Mouse (Mus musculus): ENCODE results near the gene Gpr4. TPM values are rescaled to one million over a fixed set of nuclear protein-coding genes. Genes with fewer than 3 reads are reported as not detected.

The Gpr4 gene
- polyA plus RNA-seq, 1 experiment: 0.70 TPM

DNA sequence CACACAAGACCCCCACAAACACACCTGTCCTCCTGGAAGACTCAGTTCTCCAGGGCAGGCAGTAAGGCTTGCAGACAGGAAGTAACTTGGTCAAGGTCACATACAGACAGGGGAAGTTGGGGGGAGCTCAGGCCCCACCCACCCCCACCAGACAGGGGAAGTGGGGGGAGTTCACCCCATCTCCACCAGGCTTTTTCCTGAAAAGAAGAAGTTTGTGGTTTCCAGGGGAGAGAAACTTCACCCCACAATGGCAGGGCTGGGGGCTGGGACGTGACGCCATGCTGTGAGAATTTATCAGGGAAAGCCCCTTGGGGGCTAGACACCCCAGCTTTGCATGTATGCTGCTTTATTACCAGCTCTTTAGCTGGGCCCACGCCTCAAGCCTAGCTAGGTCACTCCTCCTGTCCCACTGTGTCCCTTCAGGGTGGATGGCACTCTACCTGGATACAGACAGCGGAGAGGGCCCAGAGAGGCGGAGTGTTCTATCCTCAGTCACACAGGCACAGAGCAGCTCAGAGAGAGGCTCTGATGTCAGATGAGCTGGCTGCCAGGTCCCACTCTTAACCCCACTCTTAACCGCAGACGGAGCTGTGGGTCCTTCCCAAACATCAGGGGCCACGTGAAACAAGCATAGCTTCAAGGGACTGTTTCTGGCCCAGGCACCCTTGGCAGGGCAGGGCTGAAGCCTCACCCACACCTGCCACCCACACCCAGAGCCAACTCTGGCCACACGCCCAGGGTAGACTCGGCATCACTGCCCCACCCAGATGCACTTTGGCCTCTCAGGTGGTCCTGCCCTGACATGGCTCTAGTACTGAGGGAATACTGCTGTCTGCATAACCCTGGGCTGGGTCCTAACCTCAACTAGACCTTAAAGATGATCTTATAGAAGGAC is 53.8 kb downstream of the Gpr4 start:
- 8% methylated on average over 10 of the region's 10 CpGs for WGBS
- peaks cover 10% of the 10 kb centered on the region for H3K4me1 ChIP-seq (ENCODE audit: control insufficient read depth, insufficient read depth, low read length)
- H3K27ac ChIP-seq (ENCODE audit: control insufficient read depth, insufficient read depth, low read depth, low read length, poor library complexity): peak overlapping the region; percentile 74
- TF ChIP-seq POLR2A (IDR thresholded peaks at IDR 0.05; ENCODE audit: borderline replicate concordance, control insufficient read depth, low read depth, low read length): peak; percentile 38; the same call in 1 of the 2 replicates
- no peak for TF ChIP-seq CTCF (IDR thresholded peaks at IDR 0.05; ENCODE audit: control insufficient read depth, insufficient read depth, low read length)
- peak overlapping the region; percentile 66 for H3K4me3 ChIP-seq (replicated peaks; ENCODE audit: control insufficient read depth, low read depth, low read length)

- peak overlapping the region; percentile 9 for H3K27ac ChIP-seq (ENCODE audit: control insufficient read depth, insufficient read depth, low read depth, low read length, poor library complexity)
- peaks cover 10% of the 10 kb centered on the region for H3K4me1 ChIP-seq (ENCODE audit: control insufficient read depth, insufficient read depth, low read length)
- TF ChIP-seq POLR2A (IDR thresholded peaks at IDR 0.05; ENCODE audit: borderline replicate concordance, control insufficient read depth, low read depth, low read length): peak; percentile 20; the same call in 1 of the 2 replicates
- TF ChIP-seq CTCF (IDR thresholded peaks at IDR 0.05; ENCODE audit: control insufficient read depth, insufficient read depth, low read length): no peak
- WGBS: 25% methylated on average over 10 of the region's 10 CpGs
- H3K4me3 ChIP-seq (replicated peaks; ENCODE audit: control insufficient read depth, low read depth, low read length): peak overlapping the region; percentile 66
Measured at GRCm38 (mm10) chr7:19267051-19267450, 54.7 kb downstream of the Gpr4 start.

- peak overlapping the region; percentile 71 for H3K4me3 ChIP-seq (replicated peaks; ENCODE audit: control insufficient read depth, low read depth, low read length)
- peak overlapping the region; percentile 94 for H3K27ac ChIP-seq (ENCODE audit: control insufficient read depth, insufficient read depth, low read depth, low read length, poor library complexity)
- peaks cover 10% of the 10 kb centered on the region for H3K4me1 ChIP-seq (ENCODE audit: control insufficient read depth, insufficient read depth, low read length)
- WGBS: 10% methylated on average over 10 of the region's 10 CpGs
- TF ChIP-seq CTCF (IDR thresholded peaks at IDR 0.05; ENCODE audit: control insufficient read depth, insufficient read depth, low read length) (no peak), POLR2A (IDR thresholded peaks at IDR 0.05; ENCODE audit: borderline replicate concordance, control insufficient read depth, low read depth, low read length) (no peak)
Measured at GRCm38 (mm10) chr7:19268993-19269681, 56.8 kb downstream of the Gpr4 start.

DNA sequence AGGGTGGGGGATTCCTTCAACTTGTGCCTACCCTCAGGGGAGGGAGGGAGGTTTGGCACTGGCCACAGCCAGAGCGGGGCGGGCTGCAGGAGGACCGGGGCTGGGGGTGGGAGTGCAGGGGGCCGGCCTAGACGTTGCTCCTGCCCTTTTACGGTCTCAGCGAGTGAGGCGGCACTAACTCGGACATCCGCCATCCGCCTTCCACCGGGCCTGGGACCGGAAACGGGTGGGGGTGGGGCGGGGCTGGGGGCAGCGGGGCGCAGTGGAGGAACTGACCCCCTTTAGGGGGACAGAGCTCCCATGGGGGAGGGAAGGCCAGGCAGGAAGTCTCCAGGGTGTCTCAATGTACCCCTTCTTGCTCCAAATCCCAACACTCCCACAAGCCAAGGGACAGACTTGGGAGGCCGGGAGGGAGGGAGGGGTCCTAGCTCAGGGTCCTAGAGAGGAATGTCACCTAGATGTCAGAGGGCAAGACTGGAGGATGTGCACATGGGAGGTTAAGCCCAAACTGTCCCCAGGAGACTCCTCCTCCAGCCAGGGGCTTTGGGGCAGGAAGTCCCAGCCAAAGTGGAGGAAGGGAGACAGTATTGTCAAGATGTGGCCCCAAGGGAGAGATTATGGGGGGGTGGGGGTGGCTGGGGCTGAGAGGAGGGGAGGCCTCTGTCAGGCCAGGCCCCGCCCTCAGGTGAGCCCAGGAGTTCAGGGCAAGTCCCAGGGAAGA is 57.5 kb downstream of the Gpr4 start:
- H3K4me1 ChIP-seq (ENCODE audit: control insufficient read depth, insufficient read depth, low read length): peaks cover 10% of the 10 kb centered on the region
- peak overlapping the region; percentile 71 for H3K4me3 ChIP-seq (replicated peaks; ENCODE audit: control insufficient read depth, low read depth, low read length)
- WGBS: 2% methylated on average over 19 of the region's 19 CpGs
- TF ChIP-seq CTCF (IDR thresholded peaks at IDR 0.05; ENCODE audit: control insufficient read depth, insufficient read depth, low read length) (no peak), POLR2A (IDR thresholded peaks at IDR 0.05; ENCODE audit: borderline replicate concordance, control insufficient read depth, low read depth, low read length) (peak; percentile 47; the same call in 1 of the 2 replicates)
- peak overlapping the region; percentile 95 for H3K27ac ChIP-seq (ENCODE audit: control insufficient read depth, insufficient read depth, low read depth, low read length, poor library complexity)

GRCm38 (mm10) chr7:19270509-19271237 is 58.3 kb downstream of the Gpr4 start:
- under 1% methylated on average over 21 of the region's 21 CpGs for WGBS
- H3K4me1 ChIP-seq (ENCODE audit: control insufficient read depth, insufficient read depth, low read length): peaks cover 7% of the 10 kb centered on the region

DNA sequence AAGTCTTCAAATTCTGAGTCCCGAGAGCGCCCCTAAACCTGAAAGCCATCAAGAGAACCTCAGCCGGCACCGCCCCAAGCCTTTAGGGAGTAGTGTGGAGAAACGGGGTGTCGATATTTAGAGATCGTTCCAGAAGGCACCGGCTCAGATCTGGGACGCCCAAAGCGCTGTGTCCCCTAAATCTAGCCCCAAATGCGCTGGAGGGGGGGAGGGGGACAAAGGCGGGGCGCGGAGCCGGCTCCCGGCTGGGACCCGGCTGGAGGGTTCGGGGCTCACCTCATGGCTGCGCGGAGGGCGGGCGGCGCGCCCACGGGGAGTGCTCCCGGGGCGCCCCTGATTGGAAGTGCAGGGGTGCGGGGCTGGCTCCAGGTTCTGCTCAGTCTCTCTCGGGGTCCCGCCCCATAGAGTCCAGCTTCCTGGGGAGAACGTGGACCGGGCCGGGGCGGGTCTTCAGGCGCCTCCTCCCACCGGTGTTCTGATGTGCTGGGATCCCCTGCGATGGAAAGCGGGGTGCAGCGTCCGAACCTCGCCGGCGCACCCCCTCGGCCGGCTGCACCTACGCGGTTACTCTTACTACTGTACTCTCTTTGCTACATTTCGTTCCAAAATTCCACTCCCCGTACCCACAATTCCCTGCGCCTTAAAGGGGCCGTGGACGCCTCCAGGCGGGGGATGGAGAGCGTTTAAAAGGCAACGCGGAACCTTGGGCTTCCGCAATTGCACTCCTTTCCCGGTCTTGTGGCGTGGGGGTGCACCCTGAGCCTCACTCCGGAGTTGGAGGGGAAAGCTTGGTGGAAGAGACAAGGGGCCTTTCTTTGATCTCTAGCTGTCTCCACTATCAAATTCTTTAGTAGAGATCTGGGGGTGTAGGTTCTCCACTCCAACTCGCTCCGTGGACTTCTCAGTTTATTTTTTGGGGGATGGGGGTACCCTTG is 59.2 kb downstream of the Gpr4 start, which contains the start of gene Vasp:
Gene Vasp, minus strand, starts transcription at position 580 of the 935 bp plus-strand sequence.
- under 1% methylated on average over 62 of the region's 62 CpGs for WGBS
- Histone ChIP-seq H3K27ac (ENCODE audit: control insufficient read depth, insufficient read depth, low read depth, low read length, poor library complexity) (peak within 1 kb of the TSS; percentile 95), H3K4me3 (replicated peaks; ENCODE audit: control insufficient read depth, low read depth, low read length) (peak within 1 kb of the TSS; percentile 71), H3K4me1 (ENCODE audit: control insufficient read depth, insufficient read depth, low read length) (peaks cover 1% of the 10 kb centered on the region)
- TF ChIP-seq CTCF (IDR thresholded peaks at IDR 0.05; ENCODE audit: control insufficient read depth, insufficient read depth, low read length): no peak
- peak; percentile 91 for TF ChIP-seq POLR2A (IDR thresholded peaks at IDR 0.05; ENCODE audit: borderline replicate concordance, control insufficient read depth, low read depth, low read length)

More at GRCm38 (mm10) chr7:19270509-19271237, 58.3 kb downstream of the Gpr4 start:
- Histone ChIP-seq H3K4me3 (replicated peaks; ENCODE audit: control insufficient read depth, low read depth, low read length) (peak overlapping the region; percentile 71), H3K27ac (ENCODE audit: control insufficient read depth, insufficient read depth, low read depth, low read length, poor library complexity) (peak overlapping the region; percentile 95)
- TF ChIP-seq CTCF (IDR thresholded peaks at IDR 0.05; ENCODE audit: control insufficient read depth, insufficient read depth, low read length) (no peak), POLR2A (IDR thresholded peaks at IDR 0.05; ENCODE audit: borderline replicate concordance, control insufficient read depth, low read depth, low read length) (no peak)

Measured in bone marrow, adult 2 months (tissue).